Mouse (Mus musculus) midbrain, embryonic 13.5 days (tissue): ENCODE measurements at regions not wholly inside any gene's neighbourhood (a gene's known extent, or its start where the extent isn't known, plus 50 kb on each side); places are given as distances from the start of the nearest gene placed in this dataset.
A peak's percentile ranks its signal among the peaks of the same experiment; 100 is the strongest.

Experiments
- ATAC-seq: fragments of 200-750 bp; cut with Nextera tagmentation; 2 replicates; pipeline ENCODE4 v1.8.0; 2017; ENCODE audit warnings: mild to moderate bottlenecking, moderate TSS enrichment, moderate library complexity
- H3K27ac ChIP-seq: fragments of 300-500 bp; sonication (generic); 2 replicates; pipeline ENCODE4 v1.5.1; 2015; ENCODE audit warnings: inconsistent platforms, mild to moderate bottlenecking, moderate library complexity
- H3K27me3 ChIP-seq: fragments of 300-500 bp; sonication (generic); 2 replicates; pipeline ENCODE4 v1.6.1; 2015; ENCODE audit warnings: mild to moderate bottlenecking, inconsistent platforms
- H3K36me3 ChIP-seq: fragments of 300-500 bp; sonication (generic); 2 replicates; pipeline ENCODE4 v1.6.1; 2015; ENCODE audit warnings: mild to moderate bottlenecking, inconsistent platforms
- H3K4me1 ChIP-seq: fragments of 300-500 bp; sonication (generic); replicated peaks from 2 replicates; pipeline ENCODE4 v1.6.1; 2015; ENCODE audit warnings: inconsistent platforms
- H3K4me2 ChIP-seq: fragments of 300-500 bp; sonication (generic); replicated peaks from 2 replicates; pipeline ENCODE4 v1.6.1; 2015; ENCODE audit warnings: moderate library complexity, mild to moderate bottlenecking, inconsistent platforms
- H3K4me3 ChIP-seq: fragments of 300-500 bp; sonication (generic); replicated peaks from 2 replicates; pipeline ENCODE4 v1.5.1; 2015; ENCODE audit warnings: mild to moderate bottlenecking, inconsistent platforms
- H3K9ac ChIP-seq: fragments of 300-500 bp; sonication (generic); replicated peaks from 2 replicates; pipeline ENCODE4 v1.6.1; 2015; ENCODE audit warnings: mild to moderate bottlenecking, inconsistent platforms
- H3K9me3 ChIP-seq: fragments of 300-500 bp; sonication (generic); 2 replicates; pipeline ENCODE4 v1.6.1; 2016; ENCODE audit warnings: mild to moderate bottlenecking, inconsistent platforms
- WGBS: fragments of 180-500 bp; shearing (Covaris S2); methylation state at CpG from one replicate; pipeline ENCODE4 v1.1.7; 2015; 5-methylcytosine and 5-hydroxymethylcytosine counted together

- H3K9me3 ChIP-seq, result no peaks in the 10 kb centered on the region
- WGBS, result 93% methylated on average over 8 of the region's 8 CpGs
- no peak for ATAC-seq
- H3K4me3 ChIP-seq, result no peak overlapping the region
- no peaks in the 10 kb centered on the region; the same call in 1 of the 2 replicates for H3K4me1 ChIP-seq
- no peak overlapping the region for H3K9ac ChIP-seq
- no peak overlapping the region for H3K4me2 ChIP-seq
- H3K36me3 ChIP-seq, result no peaks in the 10 kb centered on the region
- no peaks in the 10 kb centered on the region for H3K27me3 ChIP-seq
- H3K27ac ChIP-seq, result no peak overlapping the region
Observed at GRCm38 (mm10) chr4:150800774-150801173, 52.9 kb upstream of the Errfi1 start.

- Histone ChIP-seq H3K9ac (no peak overlapping the region), H3K36me3 (no peaks in the 10 kb centered on the region), H3K4me3 (no peak overlapping the region), H3K9me3 (no peaks in the 10 kb centered on the region), H3K27me3 (no peaks in the 10 kb centered on the region), H3K27ac (no peak overlapping the region), H3K4me2 (no peak overlapping the region), H3K4me1 (peaks cover 10% of the 10 kb centered on the region)
- no peak for ATAC-seq
- WGBS, result 79% methylated on average over 22 of the region's 22 CpGs
Observed at GRCm38 (mm10) chr4:150799550-150800398, 53.9 kb upstream of the Errfi1 start.

- Histone ChIP-seq H3K9me3 (no peaks in the 10 kb centered on the region), H3K4me2 (no peak overlapping the region), H3K36me3 (no peaks in the 10 kb centered on the region), H3K4me1 (peaks cover 18% of the 10 kb centered on the region), H3K4me3 (no peak overlapping the region), H3K27ac (no peak overlapping the region), H3K27me3 (no peaks in the 10 kb centered on the region), H3K9ac (no peak overlapping the region)
- WGBS, result 61% methylated on average over 13 of the region's 13 CpGs
- no peak for ATAC-seq
Observed at GRCm38 (mm10) chr4:150798783-150799530, 54.8 kb upstream of the Errfi1 start.

GRCm38 (mm10) chr4:150798281-150798680 is 55.4 kb upstream of the Errfi1 start:
- H3K27me3 ChIP-seq, result no peaks in the 10 kb centered on the region
- no peak overlapping the region for H3K9ac ChIP-seq
- H3K4me1 ChIP-seq, result peaks cover 23% of the 10 kb centered on the region
- no peaks in the 10 kb centered on the region for H3K36me3 ChIP-seq
- H3K4me3 ChIP-seq, result no peak overlapping the region
- ATAC-seq, result no peak
- WGBS, result 96% methylated on average over 8 of the region's 8 CpGs
- no peaks in the 10 kb centered on the region for H3K9me3 ChIP-seq
- no peak overlapping the region for H3K4me2 ChIP-seq
- H3K27ac ChIP-seq, result no peak overlapping the region

- Histone ChIP-seq H3K4me1 (peaks cover 23% of the 10 kb centered on the region), H3K4me3 (no peak overlapping the region), H3K9ac (no peak overlapping the region), H3K27me3 (no peaks in the 10 kb centered on the region), H3K27ac (no peak overlapping the region), H3K4me2 (no peak overlapping the region), H3K36me3 (no peaks in the 10 kb centered on the region), H3K9me3 (no peaks in the 10 kb centered on the region)
- 88% methylated on average over 3 of the region's 3 CpGs for WGBS
- no peak for ATAC-seq
Observed at GRCm38 (mm10) chr4:150797057-150797456, 56.7 kb upstream of the Errfi1 start.

- peak overlapping the region; percentile 71 for H3K27ac ChIP-seq
- no peak; the same call in 1 of the 2 replicates for ATAC-seq
- no peak overlapping the region for H3K4me3 ChIP-seq
- H3K9me3 ChIP-seq, result no peaks in the 10 kb centered on the region
- H3K9ac ChIP-seq, result 0 out of 2 replicates have a peak overlapping the region, but pooled peaks have one; percentile 12
- no peaks in the 10 kb centered on the region for H3K27me3 ChIP-seq
- H3K4me2 ChIP-seq, result no peak overlapping the region
- peaks cover 23% of the 10 kb centered on the region for H3K4me1 ChIP-seq
- WGBS, result 40% methylated on average over 5 of the region's 5 CpGs
- no peaks in the 10 kb centered on the region for H3K36me3 ChIP-seq
Observed at GRCm38 (mm10) chr4:150794878-150795277, 58.8 kb upstream of the Errfi1 start.

GRCm38 (mm10) chr4:150794257-150794794 is 59.4 kb upstream of the Errfi1 start:
- ATAC-seq, result peak; percentile 86
- Histone ChIP-seq H3K9ac (0 out of 2 replicates have a peak overlapping the region, but pooled peaks have one; percentile 12), H3K9me3 (no peaks in the 10 kb centered on the region), H3K4me2 (no peak overlapping the region), H3K4me1 (peaks cover 23% of the 10 kb centered on the region), H3K4me3 (no peak overlapping the region), H3K36me3 (no peaks in the 10 kb centered on the region), H3K27me3 (no peaks in the 10 kb centered on the region), H3K27ac (peak overlapping the region; percentile 71)
- WGBS, result 35% methylated on average over 9 of the region's 9 CpGs

- 89% methylated on average over 12 of the region's 12 CpGs for WGBS
- H3K36me3 ChIP-seq, result no peaks in the 10 kb centered on the region
- no peaks in the 10 kb centered on the region for H3K9me3 ChIP-seq
- H3K9ac ChIP-seq, result no peak overlapping the region
- ATAC-seq, result no peak
- H3K4me1 ChIP-seq, result peaks cover 23% of the 10 kb centered on the region
- no peak overlapping the region for H3K4me2 ChIP-seq
- no peak overlapping the region for H3K4me3 ChIP-seq
- H3K27me3 ChIP-seq, result no peaks in the 10 kb centered on the region
- H3K27ac ChIP-seq, result no peak overlapping the region
Observed at GRCm38 (mm10) chr4:150793146-150793545, 60.6 kb upstream of the Errfi1 start.

- H3K9me3 ChIP-seq, result no peaks in the 10 kb centered on the region
- H3K27ac ChIP-seq, result no peak overlapping the region
- ATAC-seq, result no peak
- peaks cover 7% of the 10 kb centered on the region for H3K4me1 ChIP-seq
- no peak overlapping the region for H3K4me3 ChIP-seq
- 75% methylated on average over 7 of the region's 7 CpGs for WGBS
- H3K4me2 ChIP-seq, result no peak overlapping the region
- H3K36me3 ChIP-seq, result no peaks in the 10 kb centered on the region
- no peaks in the 10 kb centered on the region for H3K27me3 ChIP-seq
- no peak overlapping the region for H3K9ac ChIP-seq
Observed at GRCm38 (mm10) chr4:150789166-150789565, 64.6 kb upstream of the Errfi1 start.

- H3K27ac ChIP-seq, result no peak overlapping the region
- no peaks in the 10 kb centered on the region; the same call in 1 of the 2 replicates for H3K4me1 ChIP-seq
- no peaks in the 10 kb centered on the region for H3K9me3 ChIP-seq
- 62% methylated on average over 6 of the region's 6 CpGs for WGBS
- H3K4me3 ChIP-seq, result no peak overlapping the region
- no peaks in the 10 kb centered on the region for H3K36me3 ChIP-seq
- H3K27me3 ChIP-seq, result no peaks in the 10 kb centered on the region
- no peak for ATAC-seq
- no peak overlapping the region for H3K9ac ChIP-seq
- no peak overlapping the region for H3K4me2 ChIP-seq
Observed at GRCm38 (mm10) chr4:150787113-150787512, 66.6 kb upstream of the Errfi1 start.

- Histone ChIP-seq H3K9me3 (no peaks in the 10 kb centered on the region), H3K27me3 (no peaks in the 10 kb centered on the region), H3K4me3 (no peak overlapping the region), H3K4me2 (no peak overlapping the region), H3K27ac (no peak overlapping the region), H3K36me3 (no peaks in the 10 kb centered on the region), H3K9ac (no peak overlapping the region), H3K4me1 (no peaks in the 10 kb centered on the region; the same call in 1 of the 2 replicates)
- WGBS, result 80% methylated on average over 3 of the region's 3 CpGs
- ATAC-seq, result no peak
Observed at GRCm38 (mm10) chr4:150786651-150787050, 67.1 kb upstream of the Errfi1 start.
